Mouse (Mus musculus) macrophage (primary cell): ENCODE data around the gene Prr22. TPM values are rescaled to one million over a fixed set of nuclear protein-coding genes. Genes with fewer than 3 reads are reported as not detected.

Experiments
- H3K27ac ChIP-seq: fragments of 350-480 bp; formaldehyde crosslinking; 2 replicates; pipeline ENCODE4 v1.9.0; 2021
- H3K36me3 ChIP-seq: fragments of 350-480 bp; formaldehyde crosslinking; 2 replicates; pipeline ENCODE4 v1.9.0; 2021; ENCODE audit errors: inconsistent target
- H3K4me3 ChIP-seq: fragments of 350-480 bp; formaldehyde crosslinking; 2 replicates; pipeline ENCODE4 v1.9.0; 2021; ENCODE audit errors: inconsistent target
- H3K79me2 ChIP-seq: fragments of 350-480 bp; formaldehyde crosslinking; 2 replicates; pipeline ENCODE4 v1.9.0; 2021; ENCODE audit errors: inconsistent target
- WGBS: methylation state at CpG from one replicate; pipeline ENCODE4 v1.1.7; 2026; ENCODE audit warnings: inconsistent platforms; ENCODE audit not compliant: missing documents; 5-methylcytosine and 5-hydroxymethylcytosine counted together
- polyA plus RNA-seq: library from polyadenylated mRNA; stranded (reverse); fragments of 250-400 nt; gene quantifications from 3 replicates; pipeline ENCODE4 v1.2.4, GENCODE M21; 2018; ENCODE audit warnings: inconsistent platforms

Prr22 gene
- polyA plus RNA-seq, 1 experiment from 2014 or later, result not detected

- no peaks in the 10 kb centered on the region for H3K36me3 ChIP-seq
- H3K4me3 ChIP-seq, result no peak overlapping the region
- H3K27ac ChIP-seq, result no peak overlapping the region
- no peaks in the 10 kb centered on the region for H3K79me2 ChIP-seq
- 37% methylated on average over 13 of the region's 15 CpGs for WGBS
Observed at GRCm38 (mm10) chr17:56753452-56753851, 16.6 kb upstream of the Prr22 start.

GRCm38 (mm10) chr17:56754271-56755185, 15.5 kb upstream of the Prr22 start:
- no peak overlapping the region for H3K4me3 ChIP-seq
- H3K36me3 ChIP-seq, result no peaks in the 10 kb centered on the region
- WGBS, result 11% methylated on average over 36 of the region's 36 CpGs
- no peak overlapping the region for H3K27ac ChIP-seq
- H3K79me2 ChIP-seq, result no peaks in the 10 kb centered on the region

- 2% methylated on average over 51 of the region's 51 CpGs for WGBS
Observed at GRCm38 (mm10) chr17:56756703-56757399, 13.2 kb upstream of the Prr22 start.

GRCm38 (mm10) chr17:56757416-56758123, 12.5 kb upstream of the Prr22 start, which contains the start of gene Nrtn:
TSS of gene Nrtn (minus strand) at chr17:56757530.
- no peaks in the 10 kb centered on the region for H3K36me3 ChIP-seq
- H3K27ac ChIP-seq, result no peak within 1 kb of the TSS
- H3K79me2 ChIP-seq, result no peaks in the 10 kb centered on the region
- no peak within 1 kb of the TSS for H3K4me3 ChIP-seq
- WGBS, result 2% methylated on average over 42 of the region's 48 CpGs

More at GRCm38 (mm10) chr17:56756703-56757399, 13.2 kb upstream of the Prr22 start:
- H3K36me3 ChIP-seq, result no peaks in the 10 kb centered on the region
- no peak overlapping the region for H3K4me3 ChIP-seq
- H3K27ac ChIP-seq, result no peak overlapping the region
- H3K79me2 ChIP-seq, result no peaks in the 10 kb centered on the region

- Histone ChIP-seq H3K36me3 (no peaks in the 10 kb centered on the region), H3K4me3 (no peak overlapping the region), H3K27ac (no peak overlapping the region), H3K79me2 (no peaks in the 10 kb centered on the region)
- WGBS, result 11% methylated on average over 12 of the region's 12 CpGs
Observed at GRCm38 (mm10) chr17:56758132-56758531, 11.9 kb upstream of the Prr22 start.

- 80% methylated on average over 6 of the region's 7 CpGs for WGBS
- Histone ChIP-seq H3K4me3 (no peak overlapping the region), H3K36me3 (no peaks in the 10 kb centered on the region), H3K27ac (no peak overlapping the region), H3K79me2 (no peaks in the 10 kb centered on the region)
Observed at GRCm38 (mm10) chr17:56759261-56759660, 10.8 kb upstream of the Prr22 start.

- peaks cover 5% of the 10 kb centered on the region; the same call in 1 of the 2 replicates for H3K79me2 ChIP-seq
- H3K4me3 ChIP-seq, result no peak overlapping the region
- no peak overlapping the region for H3K27ac ChIP-seq
- WGBS, result 61% methylated on average over 3 of the region's 3 CpGs
- no peaks in the 10 kb centered on the region for H3K36me3 ChIP-seq
Observed at GRCm38 (mm10) chr17:56761077-56761476, 9.0 kb upstream of the Prr22 start.

GRCm38 (mm10) chr17:56761991-56762410, 8.0 kb upstream of the Prr22 start:
- Histone ChIP-seq H3K36me3 (no peaks in the 10 kb centered on the region), H3K27ac (no peak overlapping the region), H3K4me3 (peak overlapping the region; percentile 33; the same call in 1 of the 2 replicates), H3K79me2 (peaks cover 5% of the 10 kb centered on the region; the same call in 1 of the 2 replicates)
- under 1% methylated on average over 28 of the region's 28 CpGs for WGBS

- peaks cover 5% of the 10 kb centered on the region; the same call in 1 of the 2 replicates for H3K79me2 ChIP-seq
- no peak overlapping the region for H3K4me3 ChIP-seq
- H3K36me3 ChIP-seq, result no peaks in the 10 kb centered on the region; the same call in 1 of the 2 replicates
- WGBS, result 52% methylated on average over 27 of the region's 27 CpGs
- no peak overlapping the region for H3K27ac ChIP-seq
Observed at GRCm38 (mm10) chr17:56762769-56763731, 7.0 kb upstream of the Prr22 start.

- peak overlapping the region; percentile 45 for H3K4me3 ChIP-seq
- H3K36me3 ChIP-seq, result peaks cover 5% of the 10 kb centered on the region; the same call in 1 of the 2 replicates
- H3K79me2 ChIP-seq, result peaks cover 5% of the 10 kb centered on the region; the same call in 1 of the 2 replicates
- 77% methylated on average over 8 of the region's 8 CpGs for WGBS
- H3K27ac ChIP-seq, result peak overlapping the region; percentile 77; the same call in 1 of the 2 replicates
Observed at GRCm38 (mm10) chr17:56763741-56764250, 6.3 kb upstream of the Prr22 start.

GRCm38 (mm10) chr17:56764474-56765354, 5.3 kb upstream of the Prr22 start, which contains the start of gene Dus3l:
TSS of gene Dus3l (plus strand) at chr17:56764757.
- WGBS, result 1% methylated on average over 58 of the region's 58 CpGs
- peaks cover 5% of the 10 kb centered on the region; the same call in 1 of the 2 replicates for H3K79me2 ChIP-seq

GRCm38 (mm10) chr17:56765431-56765830, 4.6 kb upstream of the Prr22 start:
- peak overlapping the region; percentile 77 for H3K27ac ChIP-seq
- peaks cover 5% of the 10 kb centered on the region; the same call in 1 of the 2 replicates for H3K79me2 ChIP-seq
- 58% methylated on average over 12 of the region's 12 CpGs for WGBS
- peak overlapping the region; percentile 45 for H3K4me3 ChIP-seq
- peaks cover 14% of the 10 kb centered on the region; the same call in 1 of the 2 replicates for H3K36me3 ChIP-seq

More at GRCm38 (mm10) chr17:56764474-56765354, 5.3 kb upstream of the Prr22 start, which contains the start of gene Dus3l:
- H3K4me3 ChIP-seq, result peak within 1 kb of the TSS; percentile 45
- H3K27ac ChIP-seq, result peak within 1 kb of the TSS; percentile 77
- peaks cover 14% of the 10 kb centered on the region; the same call in 1 of the 2 replicates for H3K36me3 ChIP-seq
